Mouse (Mus musculus): ENCODE results near the gene Gm4779. TPM values are rescaled to one million over a fixed set of nuclear protein-coding genes. Genes with fewer than 3 reads are reported as not detected.

Gm4779 gene
- total and polyA plus RNA-seq, 3 experiments: not detected

DNA sequence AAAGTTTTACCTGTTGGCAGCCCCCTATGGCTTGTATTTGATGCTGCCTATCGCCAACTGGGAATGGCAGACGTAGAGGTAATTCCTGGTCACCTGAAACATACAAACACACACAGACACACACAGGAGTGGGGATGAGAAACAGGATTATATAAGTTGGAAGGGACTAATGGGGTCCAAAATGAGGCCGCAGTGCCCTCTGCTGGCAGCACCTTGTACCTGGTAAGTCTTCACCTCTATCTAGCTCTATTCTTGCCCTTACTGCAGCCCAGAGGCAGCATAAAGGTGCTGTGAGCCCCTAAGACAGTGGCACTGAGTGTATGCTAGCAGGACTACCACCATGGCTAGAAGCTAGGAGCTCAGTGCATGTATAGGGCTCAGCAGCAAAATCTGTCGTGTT is 2.7 kb downstream of the Gm4779 start:
- H3K27me3 ChIP-seq (ENCODE audit: control insufficient read depth in 1 of 2, insufficient read depth in 2 of 2, low read length in 2 of 2): no peaks in the 10 kb centered on the region; a peak in 1 of 4 replicates
- H3K4me3 ChIP-seq (ENCODE audit: control insufficient read depth in 1 of 2, insufficient read depth in 1 of 2, low read depth in 2 of 2, low read length in 2 of 2): no peak overlapping the region

DNA sequence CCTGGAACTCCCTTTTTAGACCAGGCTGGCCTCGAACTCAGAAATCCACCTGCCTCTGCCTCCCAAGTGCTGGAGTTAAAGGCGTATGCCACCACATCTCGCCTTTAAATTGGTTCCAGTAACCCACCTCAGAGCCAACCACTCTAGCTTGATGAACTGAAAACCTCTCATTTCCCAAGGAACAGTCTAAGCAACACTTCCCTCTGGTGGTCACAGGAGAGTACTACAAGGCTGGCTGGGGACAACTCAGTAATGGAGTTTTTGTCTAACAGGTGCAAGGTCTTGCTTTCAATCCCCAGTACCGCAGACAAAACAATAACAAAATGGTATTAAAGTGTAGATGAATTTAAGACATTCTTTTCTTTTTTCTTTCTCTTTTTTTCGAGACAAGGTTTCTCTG is 22.2 kb downstream of the Gm4779 start:
- Histone ChIP-seq H3K4me3 (ENCODE audit: control insufficient read depth in 1 of 2, insufficient read depth in 1 of 2, low read depth in 2 of 2, low read length in 2 of 2) (no peak overlapping the region), H3K36me3 (ENCODE audit: control insufficient read depth in 1 of 2, insufficient read depth in 2 of 2, low read length in 2 of 2) (no peaks in the 10 kb centered on the region), H3K4me1 (ENCODE audit: control insufficient read depth in 1 of 2, insufficient read depth in 2 of 2, low read length in 2 of 2) (no peaks in the 10 kb centered on the region), H3K9ac (ENCODE audit: control insufficient read depth, low read depth, low read length, poor library complexity, severe bottlenecking) (no peak overlapping the region), H3K9me3 (replicated peaks; ENCODE audit: insufficient read depth, low read length) (no peaks in the 10 kb centered on the region), H3K79me2 (ENCODE audit: control insufficient read depth, insufficient read depth, low read length, poor library complexity) (no peaks in the 10 kb centered on the region), H3K27me3 (ENCODE audit: control insufficient read depth in 1 of 2, insufficient read depth in 2 of 2, low read length in 2 of 2) (peaks cover 2 to 4% of the 10 kb centered on the region in 2 experiments; a peak in 2 of 4 replicates), H3K27ac (ENCODE audit: control insufficient read depth, low read depth, low read length) (no peak overlapping the region)
- peak; percentile 62 for DNase-seq (ENCODE audit: low read depth, low spot score)
- TF ChIP-seq NELFE (IDR thresholded peaks at IDR 0.05; ENCODE audit: low read depth, low read length) (no peak), POLR2AphosphoS5 (IDR thresholded peaks at IDR 0.05; ENCODE audit: borderline replicate concordance, low read depth, low read length) (no peak), POLR2A (IDR thresholded peaks at IDR 0.05; ENCODE audit: control insufficient read depth in 1 of 2, insufficient read depth in 1 of 2, low read depth in 1 of 2, low read length in 2 of 2, poor library complexity in 1 of 2) (no peak), UBTF (IDR thresholded peaks at IDR 0.05; ENCODE audit: borderline replicate concordance, insufficient read depth, low read depth, low read length) (no peak), CTCF (IDR thresholded peaks at IDR 0.05 in 2 of 3, conservative IDR thresholded peaks at IDR 0.05 in 1 of 3; ENCODE audit: control insufficient read depth in 1 of 3, insufficient read depth in 1 of 3, low read depth in 2 of 3, low read length in 3 of 3, poor library complexity in 1 of 3, severe bottlenecking in 1 of 3) (peak; percentile 44 to 74 (median 71)), ZNF384 (IDR thresholded peaks at IDR 0.05; ENCODE audit: low read depth, low read length) (no peak), HCFC1 (IDR thresholded peaks at IDR 0.05; ENCODE audit: low read depth, low read length) (no peak), POLR2AphosphoS2 (IDR thresholded peaks at IDR 0.05; ENCODE audit: low read length) (no peak), MAZ (IDR thresholded peaks at IDR 0.05; ENCODE audit: low read depth, low read length) (no peak), GABPA (IDR thresholded peaks at IDR 0.05; ENCODE audit: low read depth, low read length) (no peak), SIN3A (IDR thresholded peaks at IDR 0.05; ENCODE audit: low read length) (no peak), ZC3H11A (IDR thresholded peaks at IDR 0.05; ENCODE audit: low read depth, low read length) (peak; percentile 62), USF2 (IDR thresholded peaks at IDR 0.05; ENCODE audit: borderline replicate concordance in 1 of 2, insufficient read depth in 1 of 2, low read depth in 1 of 2, low read length in 2 of 2) (no peak), TBP (IDR thresholded peaks at IDR 0.05; ENCODE audit: low read depth, low read length) (no peak), TAL1 (IDR thresholded peaks at IDR 0.05; ENCODE audit: low read length) (no peak), SMC3 (IDR thresholded peaks at IDR 0.05; ENCODE audit: low read depth, low read length) (peak; percentile 75), RAD21 (IDR thresholded peaks at IDR 0.05; ENCODE audit: low read depth, low read length) (peak; percentile 72)

More for the DNA sequence above, 2.7 kb downstream of the Gm4779 start:
- Histone ChIP-seq H3K36me3 (ENCODE audit: control insufficient read depth in 1 of 2, insufficient read depth in 2 of 2, low read length in 2 of 2) (no peaks in the 10 kb centered on the region), H3K79me2 (ENCODE audit: control insufficient read depth, insufficient read depth, low read length, poor library complexity) (no peaks in the 10 kb centered on the region), H3K9me3 (replicated peaks; ENCODE audit: insufficient read depth, low read length) (no peaks in the 10 kb centered on the region), H3K9ac (ENCODE audit: control insufficient read depth, low read depth, low read length, poor library complexity, severe bottlenecking) (no peak overlapping the region), H3K27ac (ENCODE audit: control insufficient read depth, low read depth, low read length) (no peak overlapping the region), H3K4me1 (ENCODE audit: control insufficient read depth in 1 of 2, insufficient read depth in 2 of 2, low read length in 2 of 2) (no peaks in the 10 kb centered on the region)
- peak; percentile 50 for DNase-seq (ENCODE audit: low read depth, low spot score)
- TF ChIP-seq ZC3H11A (IDR thresholded peaks at IDR 0.05; ENCODE audit: low read depth, low read length): peak; percentile 28; the same call in 1 of the 2 replicates
- peak; percentile 56 for TF ChIP-seq SMC3 (IDR thresholded peaks at IDR 0.05; ENCODE audit: low read depth, low read length)
- peak; percentile 68 to 77 (median 69) for TF ChIP-seq CTCF (IDR thresholded peaks at IDR 0.05 in 2 of 3, conservative IDR thresholded peaks at IDR 0.05 in 1 of 3; ENCODE audit: control insufficient read depth in 1 of 3, insufficient read depth in 1 of 3, low read depth in 2 of 3, low read length in 3 of 3, poor library complexity in 1 of 3, severe bottlenecking in 1 of 3)
- no peak for TF ChIP-seq USF2 (IDR thresholded peaks at IDR 0.05; ENCODE audit: borderline replicate concordance in 1 of 2, insufficient read depth in 1 of 2, low read depth in 1 of 2, low read length in 2 of 2)
- no peak for TF ChIP-seq NRF1 (IDR thresholded peaks at IDR 0.05; ENCODE audit: insufficient read depth, low read depth, low read length, poor library complexity, severe bottlenecking)
- peak; percentile 69 for TF ChIP-seq RAD21 (IDR thresholded peaks at IDR 0.05; ENCODE audit: low read depth, low read length)
